Mouse (Mus musculus): ENCODE results near the gene Mctp2.

DNA sequence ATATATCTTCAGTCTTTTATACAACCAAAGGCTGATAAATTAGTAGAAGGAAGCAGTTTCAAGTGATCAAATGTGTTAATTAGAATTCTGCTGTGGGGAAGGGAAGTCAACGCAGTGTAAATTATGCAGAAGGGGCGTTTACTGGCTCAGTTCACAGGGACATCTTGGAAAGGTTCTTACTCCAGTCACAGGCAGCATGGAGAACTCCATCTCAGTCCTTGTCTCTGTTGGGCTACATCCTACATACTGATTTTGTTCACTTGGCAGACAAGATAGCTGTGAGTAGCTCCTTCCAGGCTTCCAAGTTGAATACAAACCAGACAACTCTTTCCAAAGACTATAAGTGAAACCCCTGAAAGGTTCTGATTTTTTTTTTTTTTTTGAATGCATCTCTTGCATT lies 254.6 kb downstream of the Mctp2 start:
- no peak for TF ChIP-seq CTCF (IDR thresholded peaks at IDR 0.05; ENCODE audit: borderline replicate concordance, insufficient read depth, low read depth, low read length)
- no peak for TF ChIP-seq POLR2A (IDR thresholded peaks at IDR 0.05; ENCODE audit: borderline replicate concordance, insufficient read depth, low read length)
